ENCODE assay signal across 10 mouse cellular contexts in genomic region chr6:121027314-121027713, GRCm38 (mm10).
DNase-seq lines count a peak whose midpoint lies in the region; ATAC-seq lines count a peak whose summit lies in the region.
"Had no signal": no experiment of that assay in that cellular context is flagged by ENCODE, and none has a peak within 500 bp of the region (broad histone marks: within the 10 kb centered on the region; RNA-seq: fewer than 3 reads in every experiment).

No protein-coding gene starts in this region.

- no peak overlapping the region for H3K27ac ChIP-seq in neural tube, embryonic 14.5 days (ENCODE audit: low read depth, low read length)
- H3K27ac ChIP-seq: kidney, postnatal 0 days had no signal

- H3K9me3 ChIP-seq in neural tube, embryonic 14.5 days (ENCODE audit: control insufficient read depth, low read length), result no peaks in the 10 kb centered on the region

- peak; percentile 75 for DNase-seq in adrenal gland, postnatal 10 days
- no peak for DNase-seq in adrenal gland, adult 18-20 months (ENCODE audit: low spot score in 2 of 2)
- no peak for DNase-seq in neural tube, embryonic 10.5 days (ENCODE audit: extremely low spot score, low spot score)
- DNase-seq in heart, postnatal 4 days, result peak; percentile 68
- peak; percentile 74 for DNase-seq in testis, postnatal 10 days (ENCODE audit: low spot score)
- no peak for DNase-seq in adipocyte (ENCODE audit: low spot score)
- DNase-seq: lung, embryonic 14.5 days had no signal

- H3K36me3 ChIP-seq in neural tube, embryonic 14.5 days (ENCODE audit: control insufficient read depth, insufficient read depth, low read length), result peaks cover 32% of the 10 kb centered on the region

- H3K4me2 ChIP-seq in neural tube, embryonic 14.5 days (ENCODE audit: low read depth, low read length), result no peak overlapping the region
- H3K4me2 ChIP-seq: lung, embryonic 14.5 days had no signal

- H3K27me3 ChIP-seq in neural tube, embryonic 14.5 days (ENCODE audit: control insufficient read depth, insufficient read depth, low read length), result no peaks in the 10 kb centered on the region

- no peak overlapping the region for H3K4me3 ChIP-seq in neural tube, embryonic 14.5 days (ENCODE audit: low read depth, low read length)

- H3K9ac ChIP-seq in neural tube, embryonic 14.5 days (replicated peaks; ENCODE audit: low read depth, low read length), result no peak overlapping the region
- H3K9ac ChIP-seq: lung, embryonic 14.5 days had no signal

- ATAC-seq in neural tube, embryonic 14.5 days (ENCODE audit: low read depth), result 0 out of 2 replicates have a peak, but pooled peaks have one; percentile 40
- ATAC-seq in CD4-positive, CD25-positive, alpha-beta regulatory T cell, adult 4 months, result no peak

- WGBS in neural tube, embryonic 14.5 days, result 52% methylated on average over 5 of the region's 5 CpGs

- H3K4me1 ChIP-seq in neural tube, embryonic 14.5 days (ENCODE audit: control insufficient read depth, insufficient read depth, low read length), result peaks cover 8% of the 10 kb centered on the region; the same call in 1 of the 2 replicates

Comparison
In these comparisons a context has a peak if more than half of its experiments do, and no peak if none do; other contexts are left out.
1. DNase-seq: peak in adrenal gland, postnatal 10 days (single experiment), heart, postnatal 4 days (single experiment) and testis, postnatal 10 days (single experiment); none in adrenal gland, adult 18-20 months (0 of 2), neural tube, embryonic 10.5 days (single experiment) and adipocyte (single experiment).